Mouse (Mus musculus): ENCODE data around the gene S100a4.

GRCm38 (mm10) chr3:90625496-90625895, 21.9 kb downstream of the S100a4 start:
- TF ChIP-seq GATA1 (IDR thresholded peaks at IDR 0.05; ENCODE audit: low read length) (no peak), TAL1 (IDR thresholded peaks at IDR 0.05; ENCODE audit: low read length) (no peak)
